Mouse (Mus musculus) left cerebral cortex, adult 9 months (tissue): ENCODE data around the gene Atg16l2.

ENCODE experiments used
- DNase-seq, 2 experiments: peaks; one replicate each; pipeline ENCODE4 v3.0.0; 2022; ENCODE audit warnings: low spot score in 2 of 2

Gene Atg16l2

DNA sequence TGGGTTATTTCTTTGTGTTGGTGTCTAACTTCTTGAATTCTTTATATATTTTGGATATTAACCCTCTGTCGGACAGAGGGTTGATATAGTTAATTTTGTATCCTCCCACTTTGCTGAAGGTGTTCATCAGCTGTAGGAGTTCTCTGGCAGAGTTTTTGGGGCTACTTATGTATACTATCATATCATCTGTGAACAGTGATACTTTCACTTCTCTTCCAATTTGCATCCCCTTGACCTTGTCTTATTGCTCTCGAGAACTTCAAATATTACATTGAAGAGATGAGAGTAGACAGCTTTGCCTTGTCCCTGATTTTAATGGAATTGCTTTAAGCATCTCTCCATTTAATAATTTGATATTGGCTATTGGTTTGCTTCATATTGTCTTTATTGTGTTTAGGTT is 78.5 kb downstream of the Atg16l2 start:
- DNase-seq: no peak

- no peak for DNase-seq
Observed at GRCm38 (mm10) chr7:101216724-101217123, 85.3 kb downstream of the Atg16l2 start.

GRCm38 (mm10) chr7:101213515-101214263 is 88.4 kb downstream of the Atg16l2 start:
- no peak for DNase-seq
